Mouse (Mus musculus) forebrain, embryonic 11.5 days (tissue): ENCODE measurements around the gene Gal3st2. TPM values are rescaled to one million over a fixed set of nuclear protein-coding genes. Genes with fewer than 3 reads are reported as not detected.
"Not testable (repeated sequence)": the region's sequence is repeated elsewhere in the genome, so short reads cannot be mapped to it uniquely, and the experiment has no call there.

Experiments used
- ATAC-seq: fragments of 200-750 bp; cut with Nextera tagmentation; replicated peaks from 2 replicates; pipeline ENCODE4 v1.8.0; 2017; ENCODE audit warnings: moderate TSS enrichment; ENCODE audit not compliant: low FRiP score
- DNase-seq: peaks from one replicate; pipeline ENCODE4 v3.0.0-alpha.2; 2017; ENCODE audit warnings: low spot score
- H3K27ac ChIP-seq: fragments of 300-500 bp; sonication (generic); 2 replicates; pipeline ENCODE4 v1.5.1; 2014; ENCODE audit warnings: low read depth, low read length
- H3K27me3 ChIP-seq: fragments of 300-500 bp; sonication (generic); 2 replicates; pipeline ENCODE4 v1.6.1; 2014; ENCODE audit warnings: mild to moderate bottlenecking, low read length, mixed read lengths; ENCODE audit not compliant: control insufficient read depth, insufficient read depth
- H3K36me3 ChIP-seq: fragments of 300-500 bp; sonication (generic); 2 replicates; pipeline ENCODE4 v1.6.1; 2014; ENCODE audit warnings: mild to moderate bottlenecking, low read length, moderate library complexity, mixed read lengths; ENCODE audit not compliant: control insufficient read depth, insufficient read depth
- H3K4me1 ChIP-seq: fragments of 300-500 bp; sonication (generic); replicated peaks from 2 replicates; pipeline ENCODE4 v1.6.1; 2014; ENCODE audit warnings: low read length, mixed read lengths; ENCODE audit not compliant: control insufficient read depth, insufficient read depth
- H3K4me2 ChIP-seq: fragments of 300-500 bp; sonication (generic); 2 replicates; pipeline ENCODE4 v1.6.1; 2014; ENCODE audit warnings: low read depth, mild to moderate bottlenecking, low read length, moderate library complexity, mixed read lengths; ENCODE audit not compliant: severe bottlenecking
- H3K4me3 ChIP-seq: fragments of 300-500 bp; sonication (generic); 2 replicates; pipeline ENCODE4 v1.5.1; 2014; ENCODE audit warnings: low read depth, low read length
- H3K9ac ChIP-seq: fragments of 300-500 bp; sonication (generic); 2 replicates; pipeline ENCODE4 v1.6.1; 2014; ENCODE audit warnings: low read length
- H3K9me3 ChIP-seq: fragments of 300-500 bp; sonication (generic); 2 replicates; pipeline ENCODE4 v1.6.1; 2016; ENCODE audit warnings: low read length, mixed read lengths; ENCODE audit not compliant: control insufficient read depth
- WGBS: fragments of 180-500 bp; shearing (Covaris S2); extraction: QIAGEN DNeasy Blood & Tissue Kit; methylation state at CpG from one replicate; pipeline ENCODE4 v1.1.7; 2014; 5-methylcytosine and 5-hydroxymethylcytosine counted together
- polyA plus RNA-seq: library from polyadenylated mRNA; unstranded; fragments of >200 nt; fragmentation: Nextera tagmentation; extraction: Ambion mirVana; gene quantifications from 2 replicates; pipeline ENCODE4 v1.2.1, GENCODE M21; 2014

Gal3st2 gene
- polyA plus RNA-seq, 1 experiment from 2014 or later: not detected

- H3K4me2 ChIP-seq, H3K4me3 ChIP-seq, ATAC-seq, H3K36me3 ChIP-seq, H3K9me3 ChIP-seq, H3K9ac ChIP-seq, DNase-seq, H3K4me1 ChIP-seq, H3K27ac ChIP-seq, H3K27me3 ChIP-seq: not testable (repeated sequence)
- 70% methylated on average over 2 of the region's 2 CpGs for WGBS
Observed at GRCm38 (mm10) chr1:93923098-93923497, 62.0 kb downstream of the Gal3st2 start.

Other genes with a start within 250 kb of the Gal3st2 start
- 186 and 206 TPM in 2 replicates for gene Stk25, start 202.6 kb upstream of the Gal3st2 start, polyA plus RNA-seq
- gene Bok, start 175.6 kb upstream of the Gal3st2 start, polyA plus RNA-seq: 44.0 and 48.6 TPM in 2 replicates
- 89.9 and 93.3 TPM in 2 replicates for gene Atg4b, start 109.8 kb upstream of the Gal3st2 start, polyA plus RNA-seq
- gene Thap4, start 106.4 kb upstream of the Gal3st2 start, polyA plus RNA-seq: 36.5 and 37.1 TPM in 2 replicates
- 267 and 282 TPM in 2 replicates for gene Dtymk, start 59.4 kb upstream of the Gal3st2 start, polyA plus RNA-seq
- 22.9 and 24.9 TPM in 2 replicates for gene Ing5, start 57.3 kb upstream of the Gal3st2 start, polyA plus RNA-seq
- 11.5 and 12.5 TPM in 2 replicates for gene D2hgdh, start 36.4 kb upstream of the Gal3st2 start, polyA plus RNA-seq
- not detected in 2 replicates for gene Gal3st2b, start 57.0 kb downstream of the Gal3st2 start, polyA plus RNA-seq
- gene Gal3st2c, start 129.2 kb downstream of the Gal3st2 start, polyA plus RNA-seq: not detected in 2 replicates
- not detected in 2 replicates for gene Neu4, start 159.1 kb downstream of the Gal3st2 start, polyA plus RNA-seq
- gene Pdcd1, start 191.2 kb downstream of the Gal3st2 start, polyA plus RNA-seq: not detected in 2 replicates